In genomic region chr1:190741421-190741820, GRCm38 (mm10) we compare ENCODE assay signal across 25 mouse cellular contexts.
DNase-seq lines count a peak whose midpoint lies in the region; ATAC-seq and TF ChIP-seq lines count a peak whose summit lies in the region.
"Had no signal": no experiment of that assay in that cellular context is flagged by ENCODE, and none has a peak within 500 bp of the region (broad histone marks: within the 10 kb centered on the region; RNA-seq: fewer than 3 reads in every experiment).

No protein-coding gene starts in this region.

- no peak for TF ChIP-seq CTCF in hindbrain, postnatal 0 days (IDR thresholded peaks at IDR 0.05; ENCODE audit: low read depth)

- no peak overlapping the region for H3K27ac ChIP-seq in hindbrain, postnatal 0 days
- no peak overlapping the region for H3K27ac ChIP-seq in hindbrain, embryonic 14.5 days
- no peak overlapping the region for H3K27ac ChIP-seq in midbrain, embryonic 11.5 days (ENCODE audit: low read depth, low read length)
- no peak overlapping the region for H3K27ac ChIP-seq in midbrain, embryonic 16.5 days (ENCODE audit: low read length)
- H3K27ac ChIP-seq: forebrain, embryonic 10.5 days; forebrain, embryonic 13.5 days; heart, adult 2 months; heart, embryonic 10.5 days; heart, embryonic 13.5 days; hindbrain, embryonic 15.5 days; intestine, embryonic 15.5 days had no signal

- no peaks in the 10 kb centered on the region for H3K9me3 ChIP-seq in hindbrain, postnatal 0 days (ENCODE audit: low read length)
- no peaks in the 10 kb centered on the region for H3K9me3 ChIP-seq in hindbrain, embryonic 14.5 days (ENCODE audit: control insufficient read depth, low read length)
- H3K9me3 ChIP-seq in midbrain, embryonic 11.5 days (ENCODE audit: control insufficient read depth, low read length): no peaks in the 10 kb centered on the region
- H3K9me3 ChIP-seq in midbrain, embryonic 16.5 days (replicated peaks; ENCODE audit: control insufficient read depth, low read length, poor library complexity, severe bottlenecking): no peaks in the 10 kb centered on the region
- H3K9me3 ChIP-seq: forebrain, embryonic 10.5 days; heart, embryonic 10.5 days; hindbrain, embryonic 15.5 days; intestine, embryonic 15.5 days had no signal

- peak; percentile 5 for DNase-seq in cerebellum, adult 9-11 months
- no peak for DNase-seq in cerebellum, postnatal 4 days (ENCODE audit: low spot score in 2 of 2)
- peak; percentile 31 for DNase-seq in hindbrain, postnatal 0 days (ENCODE audit: low spot score)
- no peak for DNase-seq in hindbrain, embryonic 14.5 days (ENCODE audit: low spot score)
- peak; percentile 10 for DNase-seq in midbrain, embryonic 11.5 days (ENCODE audit: low spot score, missing footprints)
- peak; percentile 62 for DNase-seq in Muller cell, postnatal 12 days (ENCODE audit: inconsistent ontology term)
- DNase-seq: adrenal gland, adult 2 months; adrenal gland, postnatal 14 days; B cell, adult 2 months; cerebellum, postnatal 36 days; gastrocnemius, postnatal 10 days; gastrocnemius, postnatal 36 days; heart, adult 2 months; heart, postnatal 14 days; heart, postnatal 4 days had no signal

- 58% methylated on average over 5 of the region's 5 CpGs for WGBS in hindbrain, postnatal 0 days
- WGBS in hindbrain, embryonic 14.5 days: 79% methylated on average over 5 of the region's 5 CpGs
- 84% methylated on average over 5 of the region's 5 CpGs for WGBS in midbrain, embryonic 11.5 days
- 74% methylated on average over 5 of the region's 5 CpGs for WGBS in midbrain, embryonic 16.5 days

- no peaks in the 10 kb centered on the region for H3K4me1 ChIP-seq in hindbrain, postnatal 0 days (ENCODE audit: insufficient read depth, low read length)
- no peaks in the 10 kb centered on the region for H3K4me1 ChIP-seq in hindbrain, embryonic 14.5 days (replicated peaks; ENCODE audit: control insufficient read depth, insufficient read depth, low read length)
- no peaks in the 10 kb centered on the region for H3K4me1 ChIP-seq in midbrain, embryonic 11.5 days (ENCODE audit: control insufficient read depth, insufficient read depth, low read length)
- no peaks in the 10 kb centered on the region for H3K4me1 ChIP-seq in midbrain, embryonic 16.5 days (ENCODE audit: control insufficient read depth, insufficient read depth, low read length)
- H3K4me1 ChIP-seq: forebrain, embryonic 10.5 days; forebrain, embryonic 13.5 days; heart, embryonic 10.5 days; heart, embryonic 13.5 days; intestine, embryonic 15.5 days had no signal

- H3K36me3 ChIP-seq in hindbrain, postnatal 0 days (ENCODE audit: insufficient read depth, low read length): no peaks in the 10 kb centered on the region
- H3K36me3 ChIP-seq in hindbrain, embryonic 14.5 days (replicated peaks; ENCODE audit: control insufficient read depth, insufficient read depth): no peaks in the 10 kb centered on the region
- H3K36me3 ChIP-seq in midbrain, embryonic 11.5 days (ENCODE audit: control insufficient read depth, insufficient read depth, low read length): no peaks in the 10 kb centered on the region
- no peaks in the 10 kb centered on the region for H3K36me3 ChIP-seq in midbrain, embryonic 16.5 days (ENCODE audit: control insufficient read depth, insufficient read depth, low read length)
- H3K36me3 ChIP-seq: forebrain, embryonic 10.5 days; G1E; heart, embryonic 10.5 days; heart, embryonic 13.5 days; hindbrain, embryonic 15.5 days; intestine, embryonic 15.5 days had no signal

- H3K9ac ChIP-seq in hindbrain, postnatal 0 days (replicated peaks; ENCODE audit: low read length): no peak overlapping the region
- no peak overlapping the region for H3K9ac ChIP-seq in hindbrain, embryonic 14.5 days
- H3K9ac ChIP-seq in midbrain, embryonic 11.5 days (ENCODE audit: low read length): no peak overlapping the region
- H3K9ac ChIP-seq in midbrain, embryonic 16.5 days (ENCODE audit: low read depth, low read length): no peak overlapping the region
- H3K9ac ChIP-seq: forebrain, embryonic 13.5 days; heart, embryonic 13.5 days; hindbrain, embryonic 15.5 days; intestine, embryonic 15.5 days had no signal

- no peak overlapping the region for H3K4me2 ChIP-seq in hindbrain, postnatal 0 days (ENCODE audit: low read depth, low read length)
- H3K4me2 ChIP-seq in hindbrain, embryonic 14.5 days (replicated peaks): no peak overlapping the region
- no peak overlapping the region for H3K4me2 ChIP-seq in midbrain, embryonic 11.5 days
- H3K4me2 ChIP-seq in midbrain, embryonic 16.5 days (ENCODE audit: low read length): no peak overlapping the region
- H3K4me2 ChIP-seq: forebrain, embryonic 13.5 days; heart, embryonic 13.5 days; hindbrain, embryonic 15.5 days; intestine, embryonic 15.5 days had no signal

- H3K4me3 ChIP-seq in hindbrain, postnatal 0 days (ENCODE audit: low read length): no peak overlapping the region
- H3K4me3 ChIP-seq in hindbrain, embryonic 14.5 days (replicated peaks; ENCODE audit: low read length): no peak overlapping the region
- H3K4me3 ChIP-seq in midbrain, embryonic 11.5 days (ENCODE audit: low read depth, low read length): no peak overlapping the region
- H3K4me3 ChIP-seq in midbrain, embryonic 16.5 days (ENCODE audit: low read depth, low read length): no peak overlapping the region
- H3K4me3 ChIP-seq: forebrain, embryonic 10.5 days; forebrain, embryonic 13.5 days; heart, adult 2 months; heart, embryonic 10.5 days; heart, embryonic 13.5 days; hindbrain, embryonic 15.5 days; intestine, embryonic 15.5 days had no signal

- H3K27me3 ChIP-seq in hindbrain, postnatal 0 days (ENCODE audit: insufficient read depth, low read length): no peaks in the 10 kb centered on the region
- H3K27me3 ChIP-seq in hindbrain, embryonic 14.5 days (ENCODE audit: control insufficient read depth, insufficient read depth, low read length): no peaks in the 10 kb centered on the region
- no peaks in the 10 kb centered on the region for H3K27me3 ChIP-seq in midbrain, embryonic 11.5 days (ENCODE audit: control insufficient read depth, insufficient read depth, low read length)
- no peaks in the 10 kb centered on the region for H3K27me3 ChIP-seq in midbrain, embryonic 16.5 days (ENCODE audit: control insufficient read depth, insufficient read depth, low read depth, low read length)
- H3K27me3 ChIP-seq: CH12.LX; forebrain, embryonic 13.5 days; heart, embryonic 13.5 days; hindbrain, embryonic 15.5 days; intestine, embryonic 15.5 days had no signal

- no peak for ATAC-seq in hindbrain, postnatal 0 days
- no peak for ATAC-seq in hindbrain, embryonic 14.5 days (ENCODE audit: low FRiP score)
- ATAC-seq in midbrain, embryonic 11.5 days (ENCODE audit: low FRiP score): no peak
- no peak for ATAC-seq in midbrain, embryonic 16.5 days
- ATAC-seq: forebrain, embryonic 13.5 days; forebrain, embryonic 16.5 days; intestine, embryonic 15.5 days had no signal

Comparison
In these comparisons a context has a peak if more than half of its experiments do, and no peak if none do; other contexts are left out.
1. DNase-seq: peak in cerebellum, adult 9-11 months (single experiment), hindbrain, postnatal 0 days (single experiment), midbrain, embryonic 11.5 days (single experiment) and Muller cell, postnatal 12 days (single experiment); none in cerebellum, postnatal 4 days (0 of 2) and hindbrain, embryonic 14.5 days (single experiment).